Mouse (Mus musculus) liver, adult 2 months (tissue): ENCODE data around the gene Zc3h7b. TPM values are rescaled to one million over a fixed set of nuclear protein-coding genes. Genes with fewer than 3 reads are reported as not detected.
A peak's percentile ranks its signal among the peaks of the same experiment; 100 is the strongest.

ENCODE experiments used
- DNase-seq: peaks from one replicate; pipeline ENCODE4 v3.0.0-alpha.2; 2011; ENCODE audit warnings: low read depth, low spot score; ENCODE audit errors: extremely low read depth
- H3K27ac ChIP-seq: fragments of 200-500 bp; replicated peaks from 2 replicates; pipeline ENCODE4 v1.5.1; 2012; ENCODE audit warnings: low read depth, mild to moderate bottlenecking, control low read depth, inconsistent platforms, low read length; ENCODE audit not compliant: insufficient read depth
- H3K27me3 ChIP-seq: fragments of 200-500 bp; 2 replicates; pipeline ENCODE4 v1.6.1; 2012; ENCODE audit warnings: mild to moderate bottlenecking, moderate library complexity, low read length, inconsistent platforms; ENCODE audit not compliant: control insufficient read depth, insufficient read depth
- H3K36me3 ChIP-seq: fragments of 200-500 bp; 2 replicates; pipeline ENCODE4 v1.6.1; 2012; ENCODE audit warnings: low read length, inconsistent platforms; ENCODE audit not compliant: control insufficient read depth, insufficient read depth
- H3K4me1 ChIP-seq: fragments of 200-500 bp; 2 replicates; pipeline ENCODE4 v1.6.1; 2011; ENCODE audit warnings: low read length; ENCODE audit not compliant: control insufficient read depth, insufficient read depth
- H3K4me3 ChIP-seq: fragments of 200-500 bp; 2 replicates; pipeline ENCODE4 v1.5.1; 2011; ENCODE audit warnings: low read depth, mild to moderate bottlenecking, control low read depth, low read length, moderate library complexity; ENCODE audit not compliant: insufficient read depth
- H3K79me2 ChIP-seq: fragments of 200-500 bp; 2 replicates; pipeline ENCODE4 v1.6.1; 2012; ENCODE audit warnings: inconsistent platforms, mild to moderate bottlenecking, low read length, moderate library complexity; ENCODE audit not compliant: control insufficient read depth, insufficient read depth
- H3K9ac ChIP-seq: fragments of 200-500 bp; 2 replicates; pipeline ENCODE4 v1.6.1; 2012; ENCODE audit warnings: low read depth, mild to moderate bottlenecking, control low read depth, inconsistent platforms, low read length
- CTCF ChIP-seq: fragments of 200-500 bp; IDR thresholded peaks from 2 replicates; pipeline ENCODE4 v1.5.1; 2011; ENCODE audit warnings: low read depth, low read length, control low read depth
- POLR2A ChIP-seq: fragments of 200-500 bp; IDR thresholded peaks from 2 replicates; pipeline ENCODE4 v1.6.1; 2011; ENCODE audit warnings: low read length, control low read depth; ENCODE audit not compliant: insufficient read depth; ENCODE audit errors: extremely low read depth
- WGBS: fragments of 180-500 bp; shearing (Covaris S2); methylation state at CpG from one replicate; pipeline ENCODE4 v1.1.7; 2018; 5-methylcytosine and 5-hydroxymethylcytosine counted together
- polyA plus RNA-seq: library from polyadenylated mRNA; depleted of rRNA; stranded (reverse); fragments of >200 nt; gene quantifications from 2 replicates; pipeline ENCODE4 v1.2.3, GENCODE M21; 2012
- total RNA-seq: library from RNA; depleted of rRNA; stranded (reverse); fragments of >200 nt; gene quantifications from 2 replicates; pipeline ENCODE4 v1.2.3, GENCODE M21; 2014

Gene Zc3h7b
- total and polyA plus RNA-seq, 2 experiments = 7.4 to 13.1 TPM

GRCm38 (mm10) chr15:81805624-81806023, 60.8 kb downstream of the Zc3h7b start:
- DNase-seq = no peak
- 0 out of 2 replicates have a peak overlapping the region, but pooled peaks have one; percentile 5 for H3K27ac ChIP-seq

GRCm38 (mm10) chr15:81806621-81807404, 62.0 kb downstream of the Zc3h7b start:
- no peaks in the 10 kb centered on the region for H3K27me3 ChIP-seq
- H3K79me2 ChIP-seq = peaks cover 13% of the 10 kb centered on the region; the same call in 1 of the 2 replicates
- 26% methylated on average over 4 of the region's 4 CpGs for WGBS
- no peak overlapping the region for H3K4me3 ChIP-seq
- peaks cover 6% of the 10 kb centered on the region; the same call in 1 of the 2 replicates for H3K36me3 ChIP-seq
- DNase-seq = peak; percentile 81
- TF ChIP-seq CTCF (no peak), POLR2A (no peak)
- H3K4me1 ChIP-seq = peaks cover 44% of the 10 kb centered on the region
- peak overlapping the region; percentile 54 for H3K27ac ChIP-seq
- H3K9ac ChIP-seq = no peak overlapping the region

More at GRCm38 (mm10) chr15:81805624-81806023, 60.8 kb downstream of the Zc3h7b start:
- H3K4me3 ChIP-seq = no peak overlapping the region
- peaks cover 6% of the 10 kb centered on the region; the same call in 1 of the 2 replicates for H3K36me3 ChIP-seq
- TF ChIP-seq CTCF = no peak
- TF ChIP-seq POLR2A = no peak
- H3K4me1 ChIP-seq = peaks cover 51% of the 10 kb centered on the region
- WGBS = 63% methylated on average over 6 of the region's 6 CpGs
- H3K79me2 ChIP-seq = peaks cover 13% of the 10 kb centered on the region; the same call in 1 of the 2 replicates
- no peak overlapping the region for H3K9ac ChIP-seq
- H3K27me3 ChIP-seq = no peaks in the 10 kb centered on the region

GRCm38 (mm10) chr15:81808799-81809198, 63.9 kb downstream of the Zc3h7b start:
- no peaks in the 10 kb centered on the region for H3K27me3 ChIP-seq
- H3K27ac ChIP-seq = peak overlapping the region; percentile 9; the same call in 1 of the 2 replicates
- DNase-seq = no peak
- H3K79me2 ChIP-seq = peaks cover 13% of the 10 kb centered on the region; the same call in 1 of the 2 replicates
- 71% methylated on average over 2 of the region's 2 CpGs for WGBS
- H3K9ac ChIP-seq = no peak overlapping the region
- H3K4me3 ChIP-seq = no peak overlapping the region
- TF ChIP-seq CTCF = no peak
- no peak for TF ChIP-seq POLR2A
- peaks cover 50% of the 10 kb centered on the region for H3K4me1 ChIP-seq
- H3K36me3 ChIP-seq = peaks cover 6% of the 10 kb centered on the region; the same call in 1 of the 2 replicates

GRCm38 (mm10) chr15:81809550-81809949, 64.7 kb downstream of the Zc3h7b start:
- TF ChIP-seq CTCF = no peak
- no peak for TF ChIP-seq POLR2A
- Histone ChIP-seq H3K27ac (peak overlapping the region; percentile 37), H3K79me2 (peaks cover 9% of the 10 kb centered on the region; the same call in 1 of the 2 replicates), H3K4me1 (peaks cover 49% of the 10 kb centered on the region), H3K36me3 (peaks cover 6% of the 10 kb centered on the region; the same call in 1 of the 2 replicates), H3K27me3 (no peaks in the 10 kb centered on the region), H3K4me3 (no peak overlapping the region), H3K9ac (no peak overlapping the region)
- WGBS = 59% methylated on average over 1 of the region's 1 CpGs
- peak; percentile 54 for DNase-seq

GRCm38 (mm10) chr15:81810150-81810549, 65.3 kb downstream of the Zc3h7b start:
- TF ChIP-seq CTCF = no peak
- TF ChIP-seq POLR2A = 0 out of 2 replicates have a peak, but pooled peaks have one; percentile 13
- Histone ChIP-seq H3K9ac (peak overlapping the region; percentile 70), H3K27ac (peak overlapping the region; percentile 92), H3K36me3 (peaks cover 6% of the 10 kb centered on the region; the same call in 1 of the 2 replicates), H3K79me2 (peaks cover 9% of the 10 kb centered on the region; the same call in 1 of the 2 replicates), H3K4me1 (peaks cover 43% of the 10 kb centered on the region), H3K27me3 (no peaks in the 10 kb centered on the region), H3K4me3 (peak overlapping the region; percentile 53)
- WGBS = under 1% methylated on average over 10 of the region's 10 CpGs
- DNase-seq = peak; percentile 98
